Mouse (Mus musculus): ENCODE measurements around the gene Vps53.

GRCm38 (mm10) chr11:76178726-76179494 lies 537 bp downstream of the Vps53 start:
- TF ChIP-seq CTCF (IDR thresholded peaks at IDR 0.05; ENCODE audit: low read depth), result no peak
- TF ChIP-seq EP300 (IDR thresholded peaks at IDR 0.05; ENCODE audit: low read depth), result no peak

Measured in heart, postnatal 0 days (tissue).